Mouse (Mus musculus) spleen, embryonic (tissue): ENCODE measurements around the gene Ttc21a.

Experiments
- CTCF ChIA-PET: fragments of 350-600 bp; sonication (Branson Sonifier 250); formaldehyde crosslinking; loops from one replicate; lab custom pipeline; 2022; lab: Charles Lee

Ttc21a gene

GRCm38 (mm10) chr9:119973869-119974520 lies 36.6 kb downstream of the Ttc21a start:
- CTCF ChIA-PET, result interaction anchor here (1.2 kb wide), 1 partner anchor 11 kb away, joined by 3 read pairs; no protein-coding TSS in a partner anchor

DNA sequence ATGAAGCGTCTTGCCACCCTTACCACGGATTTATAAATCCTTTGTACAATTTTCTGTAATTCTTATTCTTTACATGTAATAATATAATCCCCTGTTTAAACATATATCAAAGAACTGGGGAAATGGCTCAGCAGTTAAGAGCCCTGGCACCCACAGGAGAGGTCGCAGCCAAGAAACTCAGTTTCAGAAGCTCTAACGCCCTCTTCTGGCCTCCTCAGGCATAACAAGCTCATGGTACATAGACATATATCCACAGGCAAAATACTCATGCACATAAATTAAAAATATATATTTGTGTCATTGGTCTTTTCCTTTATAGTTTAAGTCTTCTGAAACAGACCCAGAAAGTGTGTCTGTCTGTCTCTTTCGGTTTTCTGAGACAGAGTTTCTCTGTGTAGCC lies 37.2 kb downstream of the Ttc21a start:
- CTCF ChIA-PET, result interaction anchor here (1.2 kb wide), 1 partner anchor 12 kb away, joined by 3 read pairs; no protein-coding TSS in a partner anchor

GRCm38 (mm10) chr9:119975286-119975685 lies 37.9 kb downstream of the Ttc21a start:
- CTCF ChIA-PET, result no interaction called here

- CTCF ChIA-PET, result interaction anchor here (0.8 kb wide), 1 partner anchor 12 kb away, joined by 4 read pairs; no protein-coding TSS in a partner anchor
These were observed 39.5 kb downstream of the Ttc21a start for GRCm38 (mm10) chr9:119976704-119977556.

- CTCF ChIA-PET, result interaction anchor here (0.8 kb wide), 1 partner anchor 12 kb away, joined by 4 read pairs; no protein-coding TSS in a partner anchor
These were observed 40.2 kb downstream of the Ttc21a start for GRCm38 (mm10) chr9:119977557-119978060.

DNA sequence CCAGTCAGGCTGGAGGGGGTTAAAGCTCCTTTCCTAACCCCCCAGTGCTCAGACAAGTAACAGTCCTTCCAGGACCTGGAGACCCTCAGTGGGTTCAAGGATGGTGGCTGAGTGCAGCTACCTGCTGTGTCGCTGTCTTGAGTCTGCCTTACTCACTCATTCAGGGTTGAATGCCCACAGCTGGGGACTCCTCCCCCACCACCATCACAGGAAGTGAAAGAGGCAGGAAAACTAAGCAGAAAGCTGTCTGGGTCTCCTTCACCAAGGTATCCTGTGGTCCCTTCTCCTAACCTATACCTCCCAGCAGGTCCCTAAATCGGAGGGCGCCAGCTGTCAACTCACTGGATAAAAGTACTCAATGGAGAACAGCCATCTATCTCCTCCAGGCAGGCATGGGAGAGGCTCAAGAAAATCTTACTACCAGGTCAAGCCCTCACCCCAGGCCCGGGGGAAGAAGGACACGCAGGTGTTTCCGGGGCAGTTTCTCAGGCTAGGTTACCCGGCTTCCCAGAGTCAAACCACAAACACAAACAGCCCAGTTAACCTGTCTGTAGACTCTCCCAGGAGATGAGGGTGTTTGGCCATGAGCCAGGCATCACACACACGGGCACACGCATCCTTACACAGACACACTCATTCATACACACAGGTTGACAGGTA lies 40.9 kb downstream of the Ttc21a start:
- CTCF ChIA-PET, result no interaction called here

DNA sequence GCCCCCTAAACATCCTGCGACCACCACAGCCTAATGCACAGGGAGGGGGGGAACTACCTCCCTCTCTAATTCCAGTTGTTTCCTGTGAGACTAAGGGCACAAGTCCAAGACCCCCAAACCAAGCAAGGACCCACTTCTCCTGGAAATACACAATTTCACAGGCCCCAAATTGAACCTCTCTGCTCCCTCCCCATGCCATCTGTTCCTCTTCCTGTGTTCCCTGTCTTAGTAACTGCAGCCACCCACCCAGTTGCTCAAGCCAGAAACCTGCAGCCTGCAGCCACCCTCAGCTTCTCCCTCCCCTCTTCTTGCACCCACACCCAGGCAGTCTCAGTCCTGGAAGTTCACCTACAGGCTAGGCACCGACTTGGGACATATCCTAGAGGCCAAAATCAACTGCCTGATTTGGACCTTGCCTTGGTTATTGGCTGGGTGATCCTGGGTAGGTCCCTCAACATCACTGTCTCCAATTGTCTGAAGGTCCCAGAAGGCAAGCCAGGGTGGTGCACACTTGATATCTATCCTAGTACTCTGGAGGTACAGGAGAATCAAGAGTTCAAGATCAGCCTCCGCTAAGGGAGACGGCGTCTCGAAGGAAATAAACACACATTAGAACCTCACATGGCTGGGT lies 41.5 kb downstream of the Ttc21a start:
- CTCF ChIA-PET, result no interaction called here

GRCm38 (mm10) chr9:119979749-119980148 lies 42.3 kb downstream of the Ttc21a start:
- CTCF ChIA-PET, result interaction anchor here (0.7 kb wide), 1 partner anchor 47 kb away, joined by 7 read pairs; no protein-coding TSS in a partner anchor

DNA sequence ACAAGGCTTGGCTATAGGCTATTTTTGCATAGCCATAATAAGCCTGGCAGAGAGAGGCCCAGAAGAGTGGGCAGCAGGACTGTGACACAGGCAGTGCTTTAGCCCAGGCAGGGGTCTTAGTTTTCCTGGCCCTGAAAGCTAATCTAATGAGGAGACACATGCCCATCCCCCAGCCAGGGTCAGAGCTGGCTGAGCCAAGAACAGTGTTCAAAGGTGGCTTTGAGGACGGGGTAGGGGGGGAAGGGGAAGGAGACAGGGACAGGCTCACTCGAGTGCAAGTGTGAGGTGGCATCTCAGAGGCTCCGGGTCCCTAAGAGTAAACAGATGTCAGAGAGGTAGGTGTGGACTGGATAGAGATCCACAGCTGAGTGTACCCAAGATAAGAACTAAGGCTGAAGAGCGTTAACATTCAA lies 43.4 kb downstream of the Ttc21a start:
- CTCF ChIA-PET, result no interaction called here

GRCm38 (mm10) chr9:119981183-119982179 lies 44.1 kb downstream of the Ttc21a start:
- CTCF ChIA-PET, result no interaction called here

DNA sequence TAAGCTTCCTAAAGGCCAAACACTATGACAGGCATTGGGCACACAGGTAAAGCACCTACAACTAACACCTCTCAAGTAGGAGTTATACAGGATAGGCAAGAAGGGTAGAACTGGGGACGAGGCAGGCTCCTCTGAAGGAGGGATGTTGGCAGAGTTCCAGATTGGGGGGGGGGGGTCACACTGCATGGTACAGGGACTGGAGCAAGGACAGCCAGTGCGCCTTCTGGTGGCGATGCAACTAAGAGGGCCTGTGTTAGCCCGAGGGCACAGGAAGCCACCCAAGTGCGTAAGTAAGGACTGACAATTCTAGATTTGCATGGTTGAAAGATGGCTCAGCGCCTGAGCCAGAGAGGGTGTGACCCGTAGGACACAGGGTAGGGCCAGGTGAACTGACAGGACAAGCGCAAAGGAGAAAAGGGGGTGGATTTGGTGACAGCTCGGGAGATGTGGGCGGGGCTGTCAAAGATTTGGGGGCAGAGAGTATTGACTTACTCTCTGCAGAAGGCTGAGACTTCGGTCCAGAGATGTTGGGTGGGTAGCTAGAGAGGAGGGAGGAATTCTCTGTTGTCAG lies 44.9 kb downstream of the Ttc21a start:
- CTCF ChIA-PET, result no interaction called here

DNA sequence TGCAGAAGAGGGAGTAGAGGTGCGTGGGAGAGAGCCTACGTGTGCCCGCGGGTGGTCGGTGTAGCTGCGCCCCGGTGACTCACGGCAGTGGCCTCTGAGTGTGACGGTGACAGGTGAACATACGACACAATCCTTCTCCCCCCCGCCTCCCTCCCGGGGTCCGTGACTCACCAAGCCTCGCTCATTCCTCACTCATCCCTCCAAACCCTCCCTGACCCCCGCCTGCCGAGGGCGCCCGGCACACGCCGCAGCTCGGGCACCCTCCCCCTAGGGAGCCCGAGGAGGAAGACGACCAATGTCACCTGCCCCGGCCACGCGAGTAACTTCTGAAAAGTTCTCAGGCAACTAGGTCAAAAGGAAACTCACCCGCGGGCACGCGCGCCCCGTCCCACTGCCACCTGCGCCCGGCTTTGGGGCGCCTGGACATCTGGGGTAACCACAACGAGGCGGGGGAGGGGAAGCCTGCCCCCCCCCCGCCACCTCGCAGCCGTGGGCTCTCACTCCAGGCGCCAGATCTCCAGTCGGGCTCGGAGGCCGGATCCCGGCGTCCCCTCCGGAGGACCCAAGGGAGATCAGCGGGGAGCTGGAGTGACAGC lies 45.6 kb downstream of the Ttc21a start:
- CTCF ChIA-PET, result interaction anchor here (0.7 to 1.5 kb wide), 3 partner anchors 19 to 1942 kb away, joined by 4 to 6 read pairs (median 5); no protein-coding TSS in a partner anchor

DNA sequence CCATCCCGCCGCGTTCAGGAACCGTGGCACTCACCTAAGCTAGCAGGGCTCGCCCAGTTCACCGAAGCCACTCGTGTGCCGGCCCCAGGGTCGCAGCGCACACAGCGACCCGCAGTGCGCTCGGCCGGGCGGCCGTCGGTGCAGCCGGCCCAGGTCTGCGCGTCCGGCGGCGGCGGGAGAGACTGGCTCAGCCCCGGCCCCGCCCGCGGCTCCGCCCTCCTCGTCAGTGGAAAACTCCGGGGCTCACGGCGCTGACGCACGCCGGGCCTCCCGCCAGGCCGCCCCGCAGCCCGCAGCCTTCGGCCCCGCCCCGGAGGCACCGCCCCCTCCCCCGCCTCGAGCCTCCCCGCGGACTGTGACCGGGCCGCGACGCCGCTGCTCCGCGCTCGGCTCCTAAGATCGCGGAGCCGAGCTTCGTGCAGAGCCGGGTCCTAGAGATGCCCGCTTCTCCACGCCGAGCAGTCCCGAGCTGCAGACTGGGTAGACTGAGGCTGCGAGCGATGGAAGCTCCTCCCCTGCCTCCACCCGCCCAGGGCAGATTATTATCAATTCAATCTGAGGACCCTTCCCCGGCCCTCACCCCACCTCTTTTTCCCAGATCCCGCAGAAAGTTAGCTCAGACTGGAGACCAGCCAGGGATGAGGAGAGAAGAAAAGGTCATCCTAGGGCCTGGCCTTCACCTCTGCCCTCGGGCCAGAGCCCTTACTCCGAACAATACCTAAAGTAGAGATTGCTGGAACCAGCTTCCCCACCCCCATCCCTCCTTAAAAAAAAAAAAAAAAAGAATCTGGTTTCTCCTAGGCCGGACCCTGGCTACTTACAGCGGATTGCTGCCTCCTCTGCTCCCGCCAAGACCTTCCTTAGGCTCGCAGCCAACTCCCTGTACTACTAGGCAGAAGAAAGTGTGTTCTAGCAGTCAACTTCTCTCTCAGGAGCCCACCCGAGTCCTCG lies 46.5 kb downstream of the Ttc21a start:
- CTCF ChIA-PET, result interaction anchor here (0.5 to 1.5 kb wide), 6 partner anchors 11 to 1943 kb away, joined by 4 to 6 read pairs (median 5); no protein-coding TSS in a partner anchor

- CTCF ChIA-PET, result interaction anchor here (0.6 kb wide), 1 partner anchor 9 kb away, joined by 5 read pairs; no protein-coding TSS in a partner anchor
These were observed 47.2 kb downstream of the Ttc21a start, which contains the start of gene Csrnp1 for GRCm38 (mm10) chr9:119984536-119985011. Gene Csrnp1 (minus strand): TSS chr9:119984658.

GRCm38 (mm10) chr9:119985881-119986574 lies 48.6 kb downstream of the Ttc21a start:
- CTCF ChIA-PET, result interaction anchor here (0.7 to 0.9 kb wide), 2 partner anchors 9 to 160 kb away, joined by 4 to 5 read pairs; no protein-coding TSS in a partner anchor

DNA sequence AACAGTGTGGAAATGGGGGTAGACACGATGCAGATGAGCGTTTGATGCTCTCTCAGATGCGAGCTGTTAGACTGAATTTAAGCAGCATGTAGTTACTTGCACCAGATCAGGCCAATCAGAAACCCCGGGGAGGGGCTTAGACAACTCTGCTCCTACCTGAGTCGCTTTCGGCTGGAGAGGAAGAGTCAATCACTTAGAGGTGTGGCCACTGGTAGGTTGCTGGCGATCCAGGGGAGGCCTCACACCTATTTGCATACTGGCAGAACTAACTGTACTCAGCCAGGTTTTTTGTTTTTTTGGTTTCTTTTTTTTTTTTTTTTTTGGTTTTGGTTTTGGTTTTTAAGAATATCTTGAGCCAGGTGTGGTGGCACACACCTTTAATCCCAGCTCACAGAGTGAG lies 50.9 kb downstream of the Ttc21a start:
- CTCF ChIA-PET, result interaction anchor here (0.6 kb wide), 1 partner anchor 28 kb away, joined by 8 read pairs; no protein-coding TSS in a partner anchor

GRCm38 (mm10) chr9:119991310-119991709 lies 53.9 kb downstream of the Ttc21a start:
- CTCF ChIA-PET, result no interaction called here
